Comparison of ENCODE assay signal across 20 mouse cellular contexts in genomic region chr12:101979213-101979750, GRCm38 (mm10). TPM values are rescaled to one million over a fixed set of nuclear protein-coding genes. Genes with fewer than 3 reads are reported as not detected.
A peak's percentile ranks its signal among the peaks of the same experiment; 100 is the strongest.
DNase-seq lines count a peak whose midpoint lies in the region; ATAC-seq lines count a peak whose summit lies in the region.
"Had no signal": no experiment of that assay in that cellular context is flagged by ENCODE, and none has a peak within 500 bp of the region (broad histone marks: within the 10 kb centered on the region; RNA-seq: fewer than 3 reads in every experiment).

No protein-coding gene starts in this region.

- H3K36me3 ChIP-seq in liver, embryonic 12.5 days, result peaks cover 27% of the 10 kb centered on the region
- peaks cover 7% of the 10 kb centered on the region for H3K36me3 ChIP-seq in splenic B cell, adult 2 months (ENCODE audit: control insufficient read depth, insufficient read depth, low read length, poor library complexity, severe bottlenecking)

- H3K9ac ChIP-seq in liver, embryonic 12.5 days, result peak overlapping the region; percentile 51
- H3K9ac ChIP-seq: hindbrain, embryonic 14.5 days; midbrain, embryonic 13.5 days had no signal

- H3K9me3 ChIP-seq in liver, embryonic 12.5 days (replicated peaks), result no peaks in the 10 kb centered on the region
- H3K9me3 ChIP-seq: embryonic facial prominence, embryonic 10.5 days; heart, embryonic 10.5 days; midbrain, embryonic 13.5 days had no signal

- WGBS in liver, embryonic 12.5 days (ENCODE audit: insufficient replicate concordance), result 50% methylated on average over 8 of the region's 8 CpGs

- DNase-seq in adrenal gland, adult 2 months, result peak; percentile 56
- no peak for DNase-seq in adrenal gland, adult 18-20 months (ENCODE audit: low spot score in 2 of 2)
- peak; percentile 85 for DNase-seq in MEL-GATA-1-ER (ENCODE audit: extremely low read depth, low read depth)
- DNase-seq in splenic B cell, adult 2 months (ENCODE audit: low read depth, low spot score), result peak; percentile 53
- DNase-seq in right cerebral cortex, postnatal 4 days, result no peak
- no peak for DNase-seq in urinary bladder, adult 2 months (ENCODE audit: low spot score)
- DNase-seq: cerebellum, adult 11-12 months; cerebellum, postnatal 36 days; gastrocnemius, postnatal 36 days; heart, postnatal 10 days; left cerebral cortex, postnatal 4 days; lung, adult 2 months; lung, postnatal 4 days had no signal

- H3K4me1 ChIP-seq in liver, embryonic 12.5 days, result peaks cover 57% of the 10 kb centered on the region

- peak overlapping the region; percentile 85 for H3K27ac ChIP-seq in liver, embryonic 12.5 days
- H3K27ac ChIP-seq: embryonic facial prominence, embryonic 10.5 days; heart, embryonic 10.5 days; hindbrain, embryonic 14.5 days; midbrain, embryonic 13.5 days had no signal

- no peak for ATAC-seq in liver, embryonic 12.5 days
- ATAC-seq: forebrain, embryonic 14.5 days; intestine, embryonic 16.5 days; midbrain, embryonic 13.5 days had no signal

- peak overlapping the region; percentile 45 for H3K4me2 ChIP-seq in liver, embryonic 12.5 days
- H3K4me2 ChIP-seq: hindbrain, embryonic 14.5 days; midbrain, embryonic 13.5 days had no signal

- no peaks in the 10 kb centered on the region for H3K27me3 ChIP-seq in liver, embryonic 12.5 days (replicated peaks)
- no peaks in the 10 kb centered on the region for H3K27me3 ChIP-seq in splenic B cell, adult 2 months (ENCODE audit: control insufficient read depth, insufficient read depth, low read length, poor library complexity, severe bottlenecking)
- H3K27me3 ChIP-seq: midbrain, embryonic 13.5 days had no signal

- H3K4me3 ChIP-seq in liver, embryonic 12.5 days, result no peak overlapping the region
- H3K4me3 ChIP-seq: embryonic facial prominence, embryonic 10.5 days; heart, embryonic 10.5 days; midbrain, embryonic 13.5 days had no signal

RNA-seq across cellular contexts. Expression of gene Cpsf2, which starts 3.5 kb away (rescaled TPM):
- total RNA-seq in adrenal gland, adult 2 months (2021), result 10 to 100 TPM; 32.4 to 35.8 TPM
- 2.8 and 3.4 TPM in 2 replicates for polyA plus RNA-seq in adrenal gland, adult 2 months (2012; rRNA removed)
- 10 to 100 TPM; 25.3 to 36.3 TPM for total RNA-seq in adrenal gland, adult 18-20 months (2021)
- polyA plus RNA-seq in liver, embryonic 12.5 days (2016; fragmentation: Nextera tagmentation; extraction: Ambion mirVana), result 28.9 and 29.3 TPM in 2 replicates
- polyA plus RNA-seq in urinary bladder, adult 2 months (2012; rRNA removed), result 9.5 and 10.8 TPM in 2 replicates

RNA-seq across cellular contexts. Expression of gene Atxn3, which starts 21.2 kb away (rescaled TPM):
- total RNA-seq in adrenal gland, adult 2 months (2021), result 10 to 100 TPM; 16.2 to 16.7 TPM
- 0.77 and 1.2 TPM in 2 replicates for polyA plus RNA-seq in adrenal gland, adult 2 months (2012; rRNA removed)
- total RNA-seq in adrenal gland, adult 18-20 months (2021), result 10 to 100 TPM; 15.1 to 18.4 TPM
- 12.4 and 15.3 TPM in 2 replicates for polyA plus RNA-seq in liver, embryonic 12.5 days (2016; fragmentation: Nextera tagmentation; extraction: Ambion mirVana)
- 17.4 and 17.6 TPM in 2 replicates for polyA plus RNA-seq in urinary bladder, adult 2 months (2012; rRNA removed)

Comparison
In these comparisons a context has a peak if more than half of its experiments do, and no peak if none do; other contexts are left out.
1. DNase-seq: peak in adrenal gland, adult 2 months (single experiment), MEL-GATA-1-ER (single experiment) and splenic B cell, adult 2 months (single experiment); none in adrenal gland, adult 18-20 months (0 of 2), right cerebral cortex, postnatal 4 days (single experiment) and urinary bladder, adult 2 months (single experiment).